Mouse (Mus musculus) kidney, adult 9 months (tissue): ENCODE measurements around the gene Tmem259.

ENCODE experiments used
- DNase-seq: peaks from one replicate; pipeline ENCODE4 v3.0.0; 2022

The Tmem259 gene

GRCm38 (mm10) chr10:80015583-80015982 lies 31.5 kb upstream of the Tmem259 start:
- no peak for DNase-seq

- DNase-seq = no peak
These were observed 30.6 kb upstream of the Tmem259 start for GRCm38 (mm10) chr10:80014484-80015290.

- DNase-seq = no peak
These were observed 29.5 kb upstream of the Tmem259 start for GRCm38 (mm10) chr10:80013609-80014008.

GRCm38 (mm10) chr10:80011740-80012139 lies 27.6 kb upstream of the Tmem259 start:
- DNase-seq = no peak

GRCm38 (mm10) chr10:80004233-80004705 lies 20.1 kb upstream of the Tmem259 start:
- no peak for DNase-seq

GRCm38 (mm10) chr10:80003374-80004232 lies 19.5 kb upstream of the Tmem259 start:
- no peak for DNase-seq

- no peak for DNase-seq
These were observed 18.7 kb upstream of the Tmem259 start for GRCm38 (mm10) chr10:80002829-80003228.

GRCm38 (mm10) chr10:80001945-80002344 lies 17.8 kb upstream of the Tmem259 start:
- no peak for DNase-seq

- no peak for DNase-seq
These were observed 13.7 kb upstream of the Tmem259 start for GRCm38 (mm10) chr10:79997819-79998218.

GRCm38 (mm10) chr10:79997034-79997760 lies 13.1 kb upstream of the Tmem259 start:
- peak; percentile 52 for DNase-seq

GRCm38 (mm10) chr10:79996272-79997033 lies 12.3 kb upstream of the Tmem259 start, which contains the start of gene Abca7:
Abca7 (plus strand) TSS chr10:79996494.
- peak; percentile 97 for DNase-seq

GRCm38 (mm10) chr10:79995636-79996035 lies 11.5 kb upstream of the Tmem259 start:
- DNase-seq = no peak

GRCm38 (mm10) chr10:79994397-79995115 lies 10.4 kb upstream of the Tmem259 start:
- no peak for DNase-seq

GRCm38 (mm10) chr10:79991548-79991947 lies 7.4 kb upstream of the Tmem259 start:
- no peak for DNase-seq

GRCm38 (mm10) chr10:79991099-79991498 lies 7.0 kb upstream of the Tmem259 start:
- DNase-seq = no peak

- no peak for DNase-seq
These were observed 5.7 kb upstream of the Tmem259 start for GRCm38 (mm10) chr10:79989870-79990269.

GRCm38 (mm10) chr10:79989272-79989786 lies 5.2 kb upstream of the Tmem259 start:
- no peak for DNase-seq

- peak; percentile 61 for DNase-seq
These were observed 4.6 kb upstream of the Tmem259 start, which contains the start of gene Cnn2 for GRCm38 (mm10) chr10:79988506-79989271. Cnn2 (plus strand) TSS chr10:79988584.

- no peak for DNase-seq
These were observed 3.8 kb upstream of the Tmem259 start for GRCm38 (mm10) chr10:79987771-79988505.

- DNase-seq = peak; percentile 91
These were observed 2.8 kb upstream of the Tmem259 start for GRCm38 (mm10) chr10:79986963-79987362.
